Mouse (Mus musculus) heart, adult 2 months (tissue): Measurements from ENCODE around the gene Rrbp1.

ENCODE experiments used
- CTCF ChIP-seq: fragments of 200-600 bp; IDR thresholded peaks from 2 replicates; pipeline ENCODE4 v1.8.1; 2022; ENCODE audit warnings: antibody characterized with exemption, mild to moderate bottlenecking, moderate library complexity
- EP300 ChIP-seq: fragments of 200-500 bp; IDR thresholded peaks from 2 replicates; pipeline ENCODE4 v1.6.1; 2011; ENCODE audit warnings: low read depth, low read length, control low read depth; ENCODE audit not compliant: insufficient read depth

GRCm38 (mm10) chr2:143916229-143916628 is 94.8 kb downstream of the Rrbp1 start:
- TF ChIP-seq EP300 (no peak), CTCF (no peak)
